Mouse (Mus musculus): ENCODE data around the gene Snx4.
A peak's percentile ranks its signal among the peaks of the same experiment; 100 is the strongest.
"Not testable (repeated sequence)": the region's sequence is repeated elsewhere in the genome, so short reads cannot be mapped to it uniquely, and the experiment has no call there.

The Snx4 gene

DNA sequence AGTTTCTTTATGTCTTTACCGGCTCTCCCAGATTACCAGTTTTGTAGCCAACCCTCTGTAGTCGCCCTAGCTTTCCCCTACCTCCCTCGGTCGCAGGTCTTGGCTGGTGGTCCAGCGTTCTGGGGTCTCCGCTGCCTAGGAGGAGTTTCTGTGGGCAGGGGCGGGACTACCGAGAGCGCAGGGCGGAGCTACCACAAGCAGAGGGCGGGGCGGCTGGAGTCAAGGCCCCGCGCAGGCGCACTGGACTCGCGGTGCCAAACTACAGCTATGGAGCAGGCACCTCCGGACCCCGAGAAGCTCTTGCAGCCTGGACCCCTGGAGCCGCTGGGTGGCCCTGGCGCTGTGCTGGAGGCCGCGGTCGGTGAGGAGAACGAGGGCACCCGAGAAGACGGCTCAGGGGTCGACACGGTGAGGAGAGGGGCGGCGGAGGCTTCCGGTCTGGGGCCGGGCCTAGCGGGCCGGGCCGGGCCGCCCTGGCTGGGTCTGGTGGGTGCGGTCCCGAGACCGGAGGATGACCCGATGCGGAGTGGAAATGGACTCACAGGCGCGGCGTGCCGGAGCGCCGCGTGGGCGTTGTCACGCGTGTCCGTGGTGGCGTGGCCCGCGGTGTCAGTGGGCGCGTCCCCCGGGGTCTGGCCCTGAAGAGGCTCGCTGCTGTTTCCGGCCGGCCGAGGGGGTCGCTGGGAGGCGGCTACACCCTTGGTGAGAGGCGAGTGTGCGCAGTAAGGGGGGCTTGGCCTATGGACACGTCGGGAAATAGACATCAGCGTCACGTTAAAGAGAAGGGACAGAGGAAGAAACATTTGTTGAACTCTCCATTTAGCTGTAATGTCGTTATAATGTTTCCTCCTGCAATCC is at the start of gene Snx4:
Snx4 (plus strand) TSS at position 249 of the 858 bp plus-strand sequence.
- DNase-seq = peak; percentile 95 to 96

DNA sequence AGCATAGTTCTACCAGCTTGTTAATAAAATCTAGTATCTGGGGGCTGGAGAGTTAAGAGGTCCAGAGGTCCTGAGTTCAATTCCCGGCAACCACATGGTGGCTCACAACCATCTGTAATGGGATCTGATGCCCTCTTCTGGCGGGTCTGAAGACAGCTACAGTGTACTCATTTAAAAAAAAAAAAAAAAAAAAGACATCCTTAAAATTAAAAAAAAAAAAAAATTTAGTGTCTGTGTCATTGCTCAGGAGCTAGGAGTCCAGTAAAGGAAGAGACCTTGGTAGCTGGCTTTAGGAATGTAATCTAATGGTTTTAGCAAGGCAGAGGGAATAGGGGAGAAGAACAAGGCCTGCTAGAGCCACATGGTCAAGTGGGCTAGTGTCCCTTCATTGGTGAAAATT is 40.4 kb upstream of the Snx4 start:
- no peak for DNase-seq

DNA sequence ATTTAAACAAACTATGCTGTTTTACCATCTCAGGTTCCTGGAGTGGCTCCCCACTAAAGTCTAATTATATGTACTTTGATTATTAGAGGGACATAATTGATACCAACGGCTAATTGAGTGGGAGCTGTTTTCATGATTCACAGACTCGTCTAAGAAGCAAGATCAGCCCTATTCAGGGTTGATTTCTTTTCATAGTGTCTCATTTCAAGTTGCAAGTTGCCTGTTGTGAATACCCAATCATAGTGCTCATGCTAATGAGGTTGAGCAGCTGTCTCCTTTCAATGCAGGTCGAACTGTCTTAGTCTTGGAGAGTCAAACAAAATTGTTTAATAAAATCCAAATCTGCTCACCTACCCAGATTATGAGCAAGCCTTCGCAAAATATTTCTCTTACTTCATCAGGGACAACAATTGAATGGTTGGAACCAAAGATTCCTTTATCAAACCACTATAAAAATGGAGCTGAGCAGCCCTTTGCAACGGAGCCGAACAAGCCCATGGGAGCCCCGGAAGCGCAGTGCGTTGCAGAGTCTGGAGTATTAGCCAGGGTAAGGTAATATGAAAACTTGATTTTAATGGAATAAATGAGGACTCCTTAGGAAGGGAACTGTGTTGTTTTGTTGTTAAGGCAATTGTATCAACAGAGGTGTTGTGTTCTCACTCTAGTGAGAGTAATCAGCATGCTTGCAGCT is 34.8 kb upstream of the Snx4 start:
- DNase-seq = no peak

DNA sequence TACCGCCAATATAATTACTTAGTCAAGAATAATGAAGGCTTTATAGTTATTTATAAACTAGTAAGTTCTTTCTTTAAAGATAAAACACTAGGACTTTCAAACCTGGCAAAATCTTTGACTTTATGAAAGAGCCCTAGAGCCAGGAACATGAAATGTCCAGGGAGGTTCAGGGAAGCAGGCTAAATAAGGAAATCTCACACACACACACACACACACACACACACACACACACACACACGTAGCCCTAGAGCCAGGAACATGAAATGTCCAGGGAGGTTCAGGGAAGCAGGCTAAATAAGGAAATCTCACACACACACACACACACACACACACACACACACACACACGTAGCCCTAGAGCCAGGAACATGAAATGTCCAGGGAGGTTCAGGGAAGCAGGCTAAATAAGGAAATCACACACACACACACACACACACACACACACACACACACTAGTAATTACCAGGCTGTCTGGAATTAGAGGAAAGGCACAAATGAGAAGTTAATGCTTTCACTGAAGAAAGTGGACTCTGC is 33.6 kb upstream of the Snx4 start:
- DNase-seq = not testable (repeated sequence)

DNA sequence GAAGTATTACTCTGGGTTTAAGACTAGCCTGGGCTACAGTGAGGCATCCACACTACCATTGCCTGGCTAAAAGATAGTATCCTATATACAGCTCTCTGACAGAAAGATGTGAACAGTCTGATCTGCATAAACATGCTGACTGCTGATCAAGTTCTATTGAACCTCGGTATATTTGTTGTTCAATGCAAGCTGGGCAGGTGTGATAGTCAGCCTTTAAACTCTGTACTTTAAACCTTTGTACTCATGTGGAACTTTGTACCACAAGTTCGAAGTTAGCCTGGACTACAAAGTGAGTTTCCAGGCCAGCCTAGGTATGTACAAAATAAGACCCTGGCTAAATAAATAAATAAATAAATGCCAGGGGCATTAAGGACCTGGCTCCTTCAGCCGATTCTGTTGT is 28.8 kb upstream of the Snx4 start:
- no peak for DNase-seq

DNA sequence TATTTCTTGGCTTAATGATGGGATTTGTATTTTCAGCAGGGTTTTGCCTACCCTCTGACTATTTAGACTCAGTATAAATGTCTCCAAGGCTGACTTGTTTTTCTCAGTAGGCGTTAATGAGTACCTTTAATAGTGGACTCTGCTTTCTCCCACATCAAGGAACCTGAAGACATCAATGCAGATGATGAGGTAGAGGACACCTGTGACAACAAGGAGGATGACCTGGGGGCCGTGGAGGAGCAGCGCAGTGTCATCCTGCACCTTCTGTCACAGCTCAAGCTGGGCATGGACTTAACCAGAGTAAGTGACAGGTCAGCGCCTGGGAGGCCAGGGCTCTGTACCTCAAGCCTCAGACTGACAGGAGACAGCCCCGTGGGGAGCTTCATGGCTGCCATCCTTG is 26.9 kb upstream of the Snx4 start:
- no peak for DNase-seq

DNA sequence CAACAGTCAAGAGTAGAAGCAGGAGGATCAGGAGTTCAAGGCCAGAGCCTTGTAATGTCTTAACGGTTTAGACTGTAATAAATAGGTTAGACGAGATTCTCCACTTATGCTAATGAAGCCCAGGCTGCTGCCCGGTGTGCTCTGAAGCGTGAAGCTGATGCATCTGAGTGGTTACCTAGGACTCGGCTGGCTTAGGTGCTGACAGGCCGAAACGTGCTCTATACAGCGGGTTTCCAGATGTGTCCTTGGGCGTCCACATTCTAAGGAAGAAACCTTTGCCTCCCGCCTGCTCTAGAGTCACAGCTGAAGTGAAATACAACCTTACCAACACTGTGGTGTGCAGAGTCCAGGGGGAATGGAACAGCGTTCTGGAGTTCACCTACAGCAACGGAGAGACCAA is 17.1 kb upstream of the Snx4 start:
- no peak for DNase-seq

DNA sequence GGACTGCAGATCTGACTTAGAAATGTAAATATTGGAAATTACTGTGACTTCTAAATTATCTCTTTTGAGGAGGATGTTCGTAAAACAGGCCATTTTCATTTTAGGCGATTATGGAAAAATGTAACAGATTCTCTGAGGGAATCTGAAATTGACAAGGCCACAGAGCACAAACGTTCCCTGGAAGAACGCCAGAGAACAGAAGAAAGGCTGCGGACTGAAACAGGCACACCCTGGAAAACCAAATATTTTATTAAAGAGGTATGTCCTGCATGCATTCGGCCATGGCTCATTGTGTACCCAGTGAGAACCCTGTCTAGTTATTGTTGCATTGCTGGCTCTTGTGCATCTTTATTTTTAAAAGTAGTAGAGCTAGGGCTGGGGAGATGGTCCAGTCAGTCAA is 15.1 kb upstream of the Snx4 start:
- no peak for DNase-seq

DNA sequence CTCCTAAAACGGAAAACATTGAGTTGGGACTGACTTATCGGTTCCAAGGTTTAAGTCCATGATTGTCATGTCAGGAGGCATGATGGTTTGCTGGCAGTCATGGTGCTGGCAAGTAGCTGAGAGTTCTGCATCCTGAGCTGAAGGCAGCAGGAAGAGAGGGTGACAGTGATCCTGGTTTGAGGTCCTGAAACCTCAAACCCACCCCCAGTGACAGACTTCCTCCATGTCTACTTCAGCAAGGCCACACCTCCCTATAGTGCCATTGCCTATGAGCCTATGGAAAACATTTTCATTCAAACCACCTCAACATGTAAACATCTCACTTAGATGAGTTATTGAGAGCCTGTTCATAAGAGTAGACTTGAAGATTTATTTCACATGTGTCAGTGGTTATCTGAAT is 11.9 kb upstream of the Snx4 start:
- DNase-seq = no peak

DNA sequence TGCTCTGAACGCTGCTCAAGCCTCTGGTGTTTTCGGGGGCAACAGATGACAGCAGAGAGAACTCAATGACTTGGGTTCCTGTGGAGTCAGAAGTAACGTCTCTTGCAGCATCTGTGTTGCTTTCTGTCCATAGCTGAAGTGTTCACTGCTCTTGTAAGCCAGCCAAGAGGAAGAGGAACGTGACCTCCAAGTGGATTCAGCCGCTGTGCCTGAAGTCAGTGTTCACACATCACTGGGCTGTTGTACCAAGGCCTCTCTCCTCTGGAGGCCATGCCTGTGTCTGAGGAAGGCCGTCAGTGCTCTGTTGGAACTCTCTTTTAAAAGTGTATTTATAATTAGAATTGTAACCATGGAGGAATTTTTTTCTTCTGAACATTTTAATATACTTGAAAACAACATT is 9.2 kb upstream of the Snx4 start:
- no peak for DNase-seq

DNA sequence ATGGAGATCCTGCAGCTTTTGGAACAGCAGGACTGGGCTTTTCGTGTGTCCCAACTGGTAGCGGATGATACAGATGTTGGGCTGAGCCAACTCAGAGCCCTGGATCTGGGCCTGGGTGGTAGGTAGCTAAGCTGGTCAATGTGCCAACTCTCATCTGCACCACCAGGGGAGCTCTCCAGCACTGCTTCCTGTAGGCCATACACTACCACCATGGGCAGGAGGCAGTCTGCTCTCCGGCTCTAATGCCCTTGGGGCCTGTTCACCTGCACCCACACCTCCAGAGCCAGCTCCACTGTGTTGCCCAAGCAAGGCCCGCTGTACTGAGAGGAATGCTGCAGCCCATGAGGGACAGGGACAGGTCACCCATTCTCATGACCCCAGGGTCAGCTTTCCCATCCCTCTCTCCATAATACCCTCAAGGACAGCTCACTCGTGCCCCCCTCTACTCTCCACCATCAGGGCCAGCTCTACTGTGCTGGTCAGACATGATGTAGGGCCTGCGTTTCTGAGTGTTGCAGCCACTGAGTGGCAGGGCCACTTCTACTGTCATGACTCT is 7.0 kb upstream of the Snx4 start:
- DNase-seq = peak in 1 of 2 experiments; percentile 16

DNA sequence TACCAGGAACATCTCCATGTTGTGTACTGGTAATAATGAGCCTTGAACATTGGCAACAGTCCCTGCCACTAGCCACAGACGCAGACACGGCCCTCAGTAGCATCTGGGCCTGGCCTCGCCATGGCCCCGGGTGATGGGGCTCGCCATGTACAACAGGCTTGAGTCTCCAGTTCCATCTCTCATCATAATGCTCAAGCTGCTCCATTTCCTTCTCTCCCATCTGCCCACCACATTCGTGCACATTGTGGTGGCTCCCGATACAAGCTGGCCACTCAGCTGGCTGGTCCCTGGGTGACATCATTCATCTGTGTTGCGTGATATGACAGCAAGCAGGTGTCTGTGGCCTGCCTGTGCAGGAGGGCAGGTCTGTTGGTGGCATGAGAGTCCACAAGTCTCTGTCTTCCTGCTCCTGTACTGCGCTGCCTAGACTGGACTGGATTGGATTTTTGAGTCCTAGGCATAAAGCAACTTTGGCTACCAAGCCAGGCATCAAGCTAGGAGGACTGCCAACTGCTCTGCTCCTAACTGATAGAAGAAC is 6.2 kb upstream of the Snx4 start:
- DNase-seq = peak in 1 of 2 experiments; percentile 24

DNA sequence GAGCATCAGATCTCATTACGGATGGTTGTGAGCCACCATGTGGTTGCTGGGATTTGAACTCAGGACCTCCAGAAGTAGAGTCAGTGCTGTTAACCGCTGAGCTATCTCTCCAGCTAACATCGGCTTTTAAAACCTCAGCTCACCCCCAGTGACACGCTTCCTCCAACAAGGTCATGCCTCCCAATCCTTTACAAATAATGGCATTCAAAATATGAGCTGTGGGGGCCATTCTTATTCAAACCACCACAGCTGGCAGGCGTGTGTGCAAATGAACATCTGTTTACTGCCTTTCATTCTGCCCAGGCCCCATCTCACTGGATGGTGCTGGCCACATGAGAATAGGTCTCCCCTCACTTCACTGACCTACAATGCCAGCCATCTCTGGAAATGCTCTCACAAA is 4.7 kb upstream of the Snx4 start:
- no peak for DNase-seq

DNA sequence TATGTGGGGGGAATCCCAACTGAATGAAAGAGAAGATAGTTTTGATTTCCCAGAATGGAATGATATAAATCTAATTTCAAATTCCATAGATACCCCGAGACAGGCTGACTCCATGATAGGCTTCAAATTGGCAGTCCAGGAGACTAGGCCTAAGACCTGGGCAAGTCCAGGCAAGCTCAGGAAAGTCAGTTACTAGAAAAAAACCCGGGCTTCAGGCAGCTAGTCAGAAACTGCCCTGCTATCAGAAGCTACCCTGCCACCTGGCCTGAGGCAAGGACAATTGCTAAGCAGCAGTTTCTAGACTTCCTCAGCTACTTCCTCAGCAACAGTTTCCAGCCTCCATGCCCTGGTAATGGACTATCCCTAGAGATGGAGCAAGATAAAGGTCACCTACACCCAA is 4.2 kb upstream of the Snx4 start:
- DNase-seq = no peak

DNA sequence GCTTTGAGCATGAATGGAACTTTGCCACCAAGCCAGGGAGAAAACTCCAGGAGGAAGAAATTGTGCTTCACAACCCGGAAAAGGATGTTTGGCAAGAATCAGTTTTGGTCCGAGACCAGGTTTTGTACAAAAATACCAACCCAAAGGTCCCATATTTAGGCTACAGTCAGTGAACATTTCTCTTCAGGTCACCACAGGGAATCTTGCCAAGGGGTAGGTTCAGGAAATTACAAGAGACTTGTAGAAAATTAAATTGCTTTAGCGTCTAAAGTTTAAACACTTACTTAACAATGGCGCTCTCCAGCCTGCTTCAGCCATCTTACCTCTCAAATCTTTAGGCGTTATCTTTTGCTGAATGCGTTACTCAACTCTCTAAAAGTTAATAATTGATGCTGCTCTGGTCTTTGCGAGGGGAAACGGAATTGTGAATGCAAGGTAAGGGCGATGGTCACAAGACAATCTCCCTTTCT is 556 bp upstream of the Snx4 start:
- peak; percentile 22 to 32 for DNase-seq

DNA sequence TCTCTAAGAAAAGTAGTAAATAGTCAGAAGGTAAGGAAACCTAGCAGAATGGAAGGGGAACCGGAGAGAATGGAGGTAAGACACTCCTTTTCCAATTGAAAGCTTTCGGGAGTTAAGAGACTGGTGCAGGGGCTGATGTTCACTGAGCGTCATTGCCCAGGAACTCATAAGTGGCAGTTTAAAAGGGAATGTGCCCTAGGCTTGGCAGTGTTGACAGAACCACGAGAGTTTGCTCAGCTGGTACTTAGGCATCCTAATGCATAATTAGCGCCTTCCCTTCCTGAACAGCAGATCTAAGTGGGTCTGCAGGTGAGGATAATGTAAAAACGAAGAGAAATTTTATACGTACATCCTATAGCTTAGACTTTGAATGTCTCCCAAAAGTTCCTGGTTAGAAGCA is 4.4 kb downstream of the Snx4 start:
- DNase-seq = no peak

DNA sequence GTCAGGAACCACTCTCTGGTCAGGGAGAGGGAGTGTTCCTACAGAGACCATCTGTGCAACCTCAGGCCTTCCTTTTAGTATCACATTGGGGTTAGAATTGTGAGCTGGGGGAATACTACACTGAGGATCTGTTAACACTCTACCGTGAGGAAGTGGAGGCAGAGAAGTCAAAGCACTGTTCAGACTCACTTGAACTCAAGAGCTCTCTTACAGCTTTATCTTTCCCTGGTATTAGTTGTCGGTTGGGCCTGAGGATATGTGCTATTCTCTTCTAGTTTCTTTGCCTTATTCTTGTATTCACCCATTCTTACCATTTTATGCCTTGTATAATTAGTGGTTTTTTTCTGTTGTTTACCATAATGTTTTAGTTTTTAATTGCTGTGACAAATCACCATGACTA is 7.3 kb downstream of the Snx4 start:
- no peak for DNase-seq

DNA sequence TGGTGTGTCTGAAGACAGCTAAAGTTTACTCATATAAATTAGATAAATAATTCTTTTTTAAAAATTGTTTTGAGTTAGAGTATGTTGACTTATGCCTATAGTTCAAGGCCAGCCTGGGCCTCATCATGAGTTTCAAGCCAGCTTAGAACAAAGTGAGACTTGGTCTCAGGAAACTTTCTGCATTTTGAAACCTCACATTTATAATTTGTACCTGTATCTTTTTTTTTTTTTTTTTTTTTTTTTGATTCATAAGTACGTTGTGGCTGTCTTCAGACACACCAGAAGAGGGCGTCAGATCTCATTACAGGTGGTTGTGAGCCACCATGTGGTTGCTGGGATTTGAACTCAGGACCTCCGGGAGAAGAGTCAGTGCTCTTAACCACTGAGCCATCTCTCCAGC is 8.6 kb downstream of the Snx4 start:
- DNase-seq = no peak

DNA sequence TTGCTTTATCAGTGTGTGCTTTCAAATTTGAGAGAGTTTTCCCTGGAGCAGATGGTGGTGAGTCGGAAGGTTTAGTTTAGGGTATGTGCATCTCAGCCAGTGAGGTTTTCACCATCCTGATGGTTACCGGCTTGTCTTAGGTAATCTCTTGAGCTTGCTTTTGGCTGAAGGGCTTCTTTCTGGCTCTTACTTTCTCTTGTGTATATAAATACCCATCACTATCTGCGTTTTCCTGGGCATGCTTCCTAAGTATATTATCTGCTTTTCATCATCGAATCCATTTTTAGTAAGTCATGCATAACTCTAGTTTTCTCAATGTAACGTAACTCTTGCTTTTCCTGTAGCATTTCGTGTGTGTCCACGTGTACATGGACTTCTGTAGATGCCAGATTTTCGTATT is 9.6 kb downstream of the Snx4 start:
- DNase-seq = no peak

DNA sequence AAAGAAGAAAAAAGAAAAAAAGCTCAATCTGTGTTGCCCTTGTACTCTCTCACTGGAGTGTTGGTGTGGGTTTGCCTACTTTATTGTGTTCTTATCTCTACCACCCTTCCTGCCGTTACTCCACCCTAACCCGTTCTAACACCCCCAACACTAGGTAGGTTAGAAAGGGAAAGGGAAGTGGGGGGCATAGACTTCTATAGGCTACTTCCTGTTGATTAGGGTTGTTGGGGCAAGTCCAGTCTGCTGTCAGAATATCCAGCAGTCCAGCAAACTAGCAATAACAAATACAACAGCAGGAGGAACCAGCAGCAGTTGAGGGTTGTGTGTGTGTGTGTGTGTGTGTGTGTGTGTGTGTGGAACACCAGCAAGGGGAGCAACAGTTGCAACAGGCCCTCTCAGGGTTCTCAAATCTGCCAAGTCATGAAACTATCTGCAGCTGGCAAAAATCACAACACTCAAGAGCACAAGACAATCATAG is 10.4 kb downstream of the Snx4 start:
- DNase-seq = no peak

DNA sequence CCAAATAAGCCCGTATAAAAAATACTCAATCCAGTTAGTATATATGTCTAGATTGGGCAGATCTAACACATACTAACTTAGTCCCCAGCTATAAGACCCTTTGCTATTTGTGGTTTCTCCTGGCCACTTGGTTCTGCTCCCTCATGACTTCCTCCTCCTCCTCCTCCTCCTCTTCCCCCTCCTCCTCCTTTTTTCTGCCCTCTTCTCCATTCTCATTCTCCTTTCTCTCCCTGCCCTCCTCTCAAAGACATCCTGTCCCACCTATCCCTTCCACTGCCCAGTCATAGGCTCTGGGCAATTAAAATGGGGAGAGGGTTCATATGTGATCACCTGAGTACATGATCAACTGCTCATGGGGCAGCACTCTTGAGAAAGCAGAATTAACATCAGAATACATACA is 10.9 kb downstream of the Snx4 start:
- no peak for DNase-seq

DNA sequence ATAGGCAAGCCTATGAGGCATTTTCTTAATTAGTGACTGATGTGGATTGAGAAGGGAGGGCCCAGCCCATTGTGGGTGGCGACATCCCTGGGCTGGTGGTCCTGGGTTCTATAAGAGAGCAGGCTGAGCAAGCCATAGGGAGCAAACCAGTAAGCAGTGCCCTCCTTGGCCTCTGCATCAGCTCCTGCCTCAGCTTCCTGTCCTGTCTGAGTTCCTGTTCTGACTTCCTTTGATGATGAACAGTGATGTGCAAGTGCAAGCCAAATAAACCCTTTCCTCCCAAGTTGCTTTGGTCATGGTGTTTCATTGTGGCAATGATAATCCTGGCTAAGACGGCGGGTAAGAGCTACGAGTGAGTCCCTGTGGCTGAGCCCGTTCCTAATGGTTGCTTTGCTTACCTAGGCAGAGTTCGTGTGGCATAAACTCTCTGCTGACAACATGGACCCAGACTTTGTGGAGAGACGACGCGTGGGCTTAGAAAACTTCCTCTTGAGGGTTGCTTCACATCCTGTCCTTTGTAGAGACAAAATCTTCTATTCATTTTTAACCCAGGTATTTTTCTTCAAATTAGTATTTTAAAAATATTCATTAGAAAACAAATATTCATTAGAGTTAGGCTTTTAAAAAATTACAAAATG is 16.5 kb downstream of the Snx4 start:
- no peak for DNase-seq

DNA sequence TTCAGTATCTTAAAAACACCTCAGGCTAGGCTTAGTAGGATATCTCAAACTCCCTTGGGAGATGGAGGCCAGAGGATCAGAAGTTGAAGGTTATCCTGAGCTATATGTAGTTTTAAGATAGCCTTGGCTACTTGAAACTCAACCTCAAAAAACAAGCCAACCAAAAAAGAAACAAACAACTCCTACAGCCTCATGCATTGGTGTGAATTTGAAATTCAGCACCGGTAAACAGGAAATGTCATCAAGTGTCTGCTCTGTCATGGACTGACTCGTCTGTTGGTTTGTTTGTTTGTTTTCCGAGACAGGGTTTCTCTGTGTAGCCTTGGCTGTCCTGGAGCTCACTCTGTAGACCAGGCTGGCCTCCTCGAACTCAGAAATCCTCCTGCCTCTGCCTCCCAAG is 20.6 kb downstream of the Snx4 start:
- DNase-seq = no peak
